Mouse (Mus musculus) liver, embryonic 14.5 days (tissue): ENCODE results near the gene Castor2.

Experiments used
- CTCF ChIP-seq: IDR thresholded peaks from 2 replicates; pipeline ENCODE4 v1.5.1; 2016; ENCODE audit warnings: antibody characterized with exemption, low read depth, control low read depth
- EP300 ChIP-seq: IDR thresholded peaks from 2 replicates; pipeline ENCODE4 v1.6.1; 2016; ENCODE audit warnings: antibody characterized with exemption, low read depth

DNA sequence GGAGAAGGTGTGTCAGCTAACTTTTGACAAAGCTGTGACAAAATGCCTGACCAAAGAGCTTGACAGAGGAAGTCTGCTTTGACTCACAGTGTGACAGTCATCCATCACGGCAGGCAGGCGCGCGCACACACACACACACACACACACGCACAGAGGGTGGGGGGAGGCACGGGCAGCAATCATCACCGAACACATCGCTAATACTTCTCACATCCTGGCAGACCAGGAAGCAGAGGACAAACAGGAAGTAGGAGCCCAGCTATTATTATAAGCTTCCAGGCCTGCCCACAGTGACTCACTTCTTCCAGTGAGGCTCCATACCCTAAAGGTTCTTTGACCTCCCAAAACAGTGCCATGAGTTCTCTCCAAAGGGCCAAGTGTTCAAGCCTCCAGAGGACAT lies 6.3 kb downstream of the Castor2 start:
- TF ChIP-seq EP300 (no peak), CTCF (no peak)
